Mouse (Mus musculus) lung, postnatal 25 days (tissue): ENCODE measurements around the gene Fdx1l.

Source experiments
- DNase-seq: peaks from one replicate; pipeline ENCODE4 v3.0.0; 2022; ENCODE audit warnings: low spot score

The Fdx1l gene

DNA sequence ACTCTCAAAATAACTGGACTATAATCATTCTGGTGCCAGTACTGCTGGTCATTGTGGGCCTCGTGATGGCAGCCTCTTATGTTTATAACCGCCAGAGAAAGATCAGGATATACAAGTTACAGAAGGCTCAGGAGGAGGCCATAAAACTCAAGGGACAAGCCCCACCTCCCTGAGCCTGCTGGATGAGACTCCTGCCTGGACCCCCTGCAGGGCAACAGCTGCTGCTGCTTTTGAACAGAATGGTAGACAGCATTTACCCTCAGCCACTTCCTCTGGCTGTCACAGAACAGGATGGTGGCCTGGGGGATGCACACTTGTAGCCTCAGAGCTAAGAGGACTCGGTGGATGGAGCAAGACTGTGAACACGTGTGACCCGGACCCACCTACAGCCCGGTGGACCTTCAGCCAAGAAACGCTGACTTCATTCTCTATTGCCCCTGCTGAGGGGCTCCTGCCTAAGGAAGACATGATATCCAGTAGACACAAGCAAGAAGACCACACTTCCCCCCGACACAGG is 45.6 kb downstream of the Fdx1l start:
- no peak for DNase-seq

DNA sequence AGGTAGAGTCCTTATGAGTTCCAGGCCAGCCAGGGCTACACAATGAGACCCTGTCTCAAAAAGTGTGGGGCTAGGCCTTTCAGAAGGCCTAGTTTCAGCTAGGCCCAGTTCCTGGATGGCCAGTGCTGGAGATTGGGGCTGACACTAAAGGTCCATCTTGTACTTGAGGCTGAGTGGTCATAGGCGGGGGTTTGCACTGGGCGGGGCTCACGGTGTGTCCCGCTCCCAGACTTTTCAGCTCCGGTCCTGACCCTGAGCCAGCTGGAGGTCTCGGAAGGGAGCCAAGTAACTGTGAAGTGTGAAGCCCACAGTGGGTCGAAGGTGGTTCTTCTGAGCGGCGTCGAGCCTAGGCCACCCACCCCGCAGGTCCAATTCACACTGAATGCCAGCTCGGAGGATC is 46.6 kb downstream of the Fdx1l start:
- DNase-seq = no peak

- peak; percentile 87 for DNase-seq
These were observed 48.1 kb downstream of the Fdx1l start for GRCm38 (mm10) chr9:21025258-21025810.

DNA sequence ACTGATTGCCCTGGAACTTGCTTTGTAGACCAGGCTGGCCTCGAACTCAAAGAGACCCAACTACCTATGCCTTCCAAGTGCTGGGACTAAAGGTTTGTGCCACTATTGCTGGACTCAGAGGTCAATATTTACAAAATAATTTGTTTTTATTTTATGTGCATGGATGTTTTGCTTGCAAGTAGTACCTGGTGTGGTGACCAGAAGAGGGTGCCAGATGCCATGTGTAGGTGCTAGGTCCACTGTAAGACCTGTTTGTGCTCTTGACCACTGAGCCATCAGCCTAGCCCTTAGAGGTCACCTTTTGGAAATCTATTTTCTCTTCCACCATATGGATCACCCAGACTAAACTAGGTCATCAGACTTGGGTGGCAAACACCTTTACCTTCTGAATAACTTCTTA is 50.7 kb downstream of the Fdx1l start:
- DNase-seq = no peak

DNA sequence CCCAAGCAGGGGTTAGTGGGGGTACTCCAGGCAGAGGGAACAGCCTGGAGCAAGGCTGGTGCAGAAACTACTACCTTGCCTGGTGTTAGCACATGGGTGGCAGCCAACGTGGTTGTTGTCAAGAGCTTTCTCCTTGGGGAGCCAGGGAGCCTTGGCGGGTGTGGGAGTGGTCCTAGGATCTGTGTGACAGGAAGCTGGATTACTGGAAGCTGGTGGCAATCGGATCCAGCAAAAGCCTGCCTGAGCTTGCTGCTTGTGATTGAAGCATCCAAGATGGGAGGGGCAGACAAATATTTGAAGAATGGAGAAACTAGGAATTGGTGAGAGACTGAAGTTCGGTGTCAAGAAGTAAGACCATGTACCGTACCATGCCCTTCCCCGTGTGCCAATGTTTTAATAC is 51.1 kb downstream of the Fdx1l start:
- DNase-seq = no peak

GRCm38 (mm10) chr9:21021363-21021762 is 52.1 kb downstream of the Fdx1l start:
- peak; percentile 66 for DNase-seq

- DNase-seq = no peak
These were observed 54.8 kb downstream of the Fdx1l start for GRCm38 (mm10) chr9:21018600-21018999.
